Mouse (Mus musculus): ENCODE measurements around the gene Ddx51. TPM values are rescaled to one million over a fixed set of nuclear protein-coding genes. Genes with fewer than 3 reads are reported as not detected.
A peak's percentile ranks its signal among the peaks of the same experiment; 100 is the strongest.

Ddx51 gene
- polyA plus RNA-seq, 1 experiment from 2014 or later: 43.1 TPM

DNA sequence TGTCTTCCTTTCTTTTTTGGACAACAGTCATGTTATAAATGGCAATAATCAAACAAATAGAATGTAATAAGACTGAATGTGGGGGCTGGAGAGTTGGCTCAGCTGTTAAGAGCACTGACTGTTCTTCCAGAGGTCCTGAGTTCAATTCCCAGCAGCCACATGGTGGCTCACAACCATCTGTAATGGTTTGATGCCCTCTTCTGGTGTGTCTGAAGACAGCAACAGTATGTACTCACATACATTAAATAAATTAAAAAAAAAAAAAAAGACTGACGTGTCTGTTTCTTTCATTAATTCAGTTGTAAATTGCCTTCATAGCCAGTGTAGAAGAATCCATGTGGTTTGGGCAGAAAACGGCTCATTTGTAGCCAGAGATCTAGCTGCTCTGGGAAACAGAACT lies 28.9 kb upstream of the Ddx51 start:
- no peak overlapping the region for H3K4me2 ChIP-seq
- peaks cover 11% of the 10 kb centered on the region for H3K4me1 ChIP-seq (replicated peaks)

DNA sequence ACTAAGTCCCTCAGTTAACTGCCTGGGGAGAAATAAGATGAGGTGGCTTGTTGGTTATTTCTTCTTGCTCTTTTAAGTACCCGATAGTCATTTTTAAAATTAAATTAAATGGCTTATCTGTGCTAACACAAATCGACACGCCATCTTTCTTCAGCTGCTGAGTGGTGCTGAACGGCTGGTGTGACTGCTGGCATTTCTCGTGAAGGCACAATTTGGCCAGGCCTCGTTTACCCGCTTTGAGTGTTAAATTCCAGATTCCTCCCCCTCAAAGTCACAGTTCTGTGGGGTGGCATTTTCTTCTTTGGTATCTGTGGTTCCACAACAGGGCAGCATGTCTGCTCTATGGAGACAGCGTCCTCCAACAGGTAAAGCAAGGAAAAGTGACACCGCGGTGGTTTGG lies 25.9 kb upstream of the Ddx51 start:
- Histone ChIP-seq H3K4me1 (replicated peaks) (peaks cover 11% of the 10 kb centered on the region), H3K4me2 (no peak overlapping the region), H3K4me3 (replicated peaks) (no peak overlapping the region), H3K27ac (no peak overlapping the region), H3K9ac (replicated peaks) (no peak overlapping the region), H3K9me3 (no peaks in the 10 kb centered on the region), H3K27me3 (peaks cover 2% of the 10 kb centered on the region; the same call in 1 of the 2 replicates), H3K36me3 (no peaks in the 10 kb centered on the region)
- ATAC-seq (ENCODE audit: insufficient number of reproducible peaks, insufficient read depth, low FRiP score, low TSS enrichment, low read depth): no peak
- 48% methylated on average over 10 of the region's 10 CpGs for WGBS

More for the DNA sequence above, 28.9 kb upstream of the Ddx51 start:
- Histone ChIP-seq H3K36me3 (no peaks in the 10 kb centered on the region), H3K9me3 (no peaks in the 10 kb centered on the region), H3K4me3 (replicated peaks) (no peak overlapping the region), H3K27ac (no peak overlapping the region), H3K9ac (replicated peaks) (no peak overlapping the region), H3K27me3 (peaks cover 2% of the 10 kb centered on the region; the same call in 1 of the 2 replicates)
- 58% methylated on average over 2 of the region's 2 CpGs for WGBS
- no peak for ATAC-seq (ENCODE audit: insufficient number of reproducible peaks, insufficient read depth, low FRiP score, low TSS enrichment, low read depth)

DNA sequence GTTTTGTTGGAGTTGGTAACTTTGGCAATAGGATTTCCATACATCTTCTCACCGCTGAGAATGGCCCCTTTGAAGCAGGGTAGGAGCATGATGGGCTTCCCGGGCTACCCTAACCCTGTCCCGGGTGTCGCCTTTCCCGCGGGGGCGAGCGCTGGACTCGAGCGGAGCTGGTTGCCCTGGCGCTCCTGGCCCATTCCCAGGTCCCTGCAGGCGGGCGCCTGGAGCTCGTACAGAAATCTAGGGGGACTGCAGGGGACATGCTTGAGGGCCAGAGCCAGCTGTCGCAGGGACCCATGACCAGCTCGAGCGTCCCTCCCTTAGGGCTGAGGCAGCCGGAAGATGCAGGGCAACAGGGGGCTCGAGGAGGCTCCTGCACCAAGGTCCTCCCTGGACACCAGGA lies 25.1 kb upstream of the Ddx51 start:
- Histone ChIP-seq H3K27ac (no peak overlapping the region), H3K4me2 (peak overlapping the region; percentile 44), H3K36me3 (no peaks in the 10 kb centered on the region), H3K9me3 (no peaks in the 10 kb centered on the region), H3K4me3 (replicated peaks) (peak overlapping the region; percentile 11; the same call in 1 of the 2 replicates), H3K4me1 (replicated peaks) (peaks cover 11% of the 10 kb centered on the region), H3K27me3 (peaks cover 2% of the 10 kb centered on the region; the same call in 1 of the 2 replicates), H3K9ac (replicated peaks) (peak overlapping the region; percentile 34; the same call in 1 of the 2 replicates)
- ATAC-seq (ENCODE audit: insufficient number of reproducible peaks, insufficient read depth, low FRiP score, low TSS enrichment, low read depth): no peak
- 17% methylated on average over 19 of the region's 19 CpGs for WGBS

DNA sequence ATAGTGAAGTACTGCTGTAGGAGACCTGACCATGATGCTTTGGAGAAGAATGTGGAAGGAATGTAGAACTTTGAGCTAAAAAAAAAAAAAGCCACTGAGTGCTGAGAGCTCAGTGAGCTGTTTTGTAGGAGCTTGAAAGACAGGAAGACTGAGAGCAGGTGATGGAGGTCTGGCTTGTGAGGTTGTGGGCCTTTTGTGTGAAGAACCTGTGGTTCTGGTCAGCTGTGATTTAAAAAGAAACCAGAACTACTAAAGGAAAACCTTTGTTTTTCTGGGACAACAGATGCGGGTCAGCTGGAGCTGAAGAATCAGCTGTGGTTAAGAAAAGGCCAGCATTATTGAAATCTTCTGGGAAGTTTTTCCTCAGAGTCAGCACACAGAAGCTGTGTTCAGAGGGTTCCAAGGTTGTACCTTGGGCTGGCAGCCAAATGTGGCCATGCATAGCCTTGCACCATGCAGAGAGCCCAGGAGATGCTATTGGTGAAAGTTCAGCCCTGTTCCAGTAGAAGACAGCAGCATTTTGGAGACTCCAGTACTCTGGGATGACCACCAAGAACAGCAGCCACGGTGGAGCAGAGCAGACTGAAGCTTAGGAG lies 23.6 kb upstream of the Ddx51 start:
- no peak for ATAC-seq (ENCODE audit: insufficient number of reproducible peaks, insufficient read depth, low FRiP score, low TSS enrichment, low read depth)
- WGBS: 72% methylated on average over 2 of the region's 2 CpGs
- H3K4me1 ChIP-seq (replicated peaks): peaks cover 11% of the 10 kb centered on the region

DNA sequence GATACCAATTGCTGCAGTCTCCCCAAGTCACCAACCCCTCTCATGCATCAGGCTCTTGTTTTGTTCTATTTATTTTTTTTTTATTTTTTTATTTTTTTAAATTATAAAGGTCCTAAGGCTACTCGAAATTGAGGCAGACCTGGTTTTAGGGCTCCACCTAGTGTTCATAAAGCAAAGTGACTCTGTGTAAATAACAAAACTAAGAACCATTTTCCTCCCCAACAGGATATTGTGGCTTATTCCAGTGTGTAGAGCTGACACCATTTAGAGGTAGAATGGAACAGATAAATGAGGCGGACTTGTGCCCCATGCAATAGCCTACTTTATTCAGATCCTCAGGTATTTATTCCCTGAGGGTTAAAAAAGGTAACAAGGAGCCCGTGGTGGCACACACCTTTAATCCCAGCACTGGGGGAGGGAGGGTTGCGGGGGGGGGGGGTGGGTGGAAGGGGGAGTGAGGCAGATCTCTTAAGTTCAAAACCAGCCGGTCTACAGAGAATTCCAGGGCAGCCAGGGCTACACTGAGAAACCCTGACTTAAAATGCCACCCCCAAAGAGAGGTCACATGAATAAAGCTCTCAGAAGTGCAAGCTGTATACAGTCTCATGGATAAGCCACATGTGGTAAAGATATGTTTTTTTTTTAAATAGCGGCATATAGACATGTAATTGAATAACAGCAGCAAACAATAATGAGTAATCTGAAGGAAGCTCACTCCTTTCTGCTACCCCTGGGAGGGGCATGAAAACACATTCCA lies 17.1 kb upstream of the Ddx51 start:
- no peaks in the 10 kb centered on the region for H3K36me3 ChIP-seq
- whole genome bisulfite sequencing: 44% methylated on average over 6 of the region's 6 CpGs
- ATAC-seq (ENCODE audit: insufficient number of reproducible peaks, insufficient read depth, low FRiP score, low TSS enrichment, low read depth): no peak
- no peak overlapping the region for H3K9ac ChIP-seq (replicated peaks)
- no peak overlapping the region for H3K27ac ChIP-seq
- no peaks in the 10 kb centered on the region; the same call in 1 of the 2 replicates for H3K4me1 ChIP-seq (replicated peaks)
- H3K4me3 ChIP-seq (replicated peaks): no peak overlapping the region
- H3K4me2 ChIP-seq: no peak overlapping the region
- H3K9me3 ChIP-seq: no peaks in the 10 kb centered on the region
- no peaks in the 10 kb centered on the region for H3K27me3 ChIP-seq

More for the DNA sequence above, 23.6 kb upstream of the Ddx51 start:
- H3K9ac ChIP-seq (replicated peaks): no peak overlapping the region
- H3K27ac ChIP-seq: no peak overlapping the region
- peaks cover 2% of the 10 kb centered on the region; the same call in 1 of the 2 replicates for H3K27me3 ChIP-seq
- H3K9me3 ChIP-seq: no peaks in the 10 kb centered on the region
- H3K36me3 ChIP-seq: no peaks in the 10 kb centered on the region
- no peak overlapping the region for H3K4me3 ChIP-seq (replicated peaks)
- H3K4me2 ChIP-seq: no peak overlapping the region

DNA sequence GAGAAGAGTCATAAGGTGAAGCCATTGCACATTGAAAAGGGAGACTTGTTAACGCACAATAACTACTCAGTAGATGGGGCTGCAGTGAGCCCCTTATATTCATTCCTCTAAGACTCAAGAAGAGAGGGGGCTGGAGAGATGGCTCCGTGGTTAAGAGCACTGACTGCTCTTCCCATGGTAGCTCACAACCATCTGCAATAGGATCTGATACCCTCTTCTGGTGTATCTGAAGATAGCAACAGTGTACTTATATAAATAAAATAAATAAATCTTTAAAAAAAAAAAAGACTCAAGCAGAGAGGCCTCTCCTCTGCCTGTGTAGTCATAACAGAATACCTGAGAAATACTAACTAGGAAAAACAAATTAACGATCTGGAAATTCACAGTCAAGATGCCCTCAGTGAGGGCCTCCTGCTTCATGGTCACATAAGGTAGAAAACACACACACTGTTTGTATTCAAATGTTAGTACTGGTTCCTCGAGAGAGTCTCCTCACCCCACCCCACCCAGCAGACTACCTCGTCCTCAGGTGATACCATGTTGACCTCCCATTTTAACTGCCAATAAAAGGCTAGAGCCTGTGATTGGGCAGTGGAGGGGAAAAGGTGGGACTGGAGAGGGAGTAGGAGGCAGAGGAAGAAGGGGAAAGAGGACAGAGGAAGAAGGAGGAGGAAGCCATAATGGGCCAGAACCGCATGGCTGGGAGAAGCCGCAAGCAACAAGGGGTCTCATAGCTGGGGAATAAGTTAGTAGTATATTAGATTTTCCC lies 14.8 kb upstream of the Ddx51 start:
- no peak overlapping the region for H3K4me3 ChIP-seq (replicated peaks)

DNA sequence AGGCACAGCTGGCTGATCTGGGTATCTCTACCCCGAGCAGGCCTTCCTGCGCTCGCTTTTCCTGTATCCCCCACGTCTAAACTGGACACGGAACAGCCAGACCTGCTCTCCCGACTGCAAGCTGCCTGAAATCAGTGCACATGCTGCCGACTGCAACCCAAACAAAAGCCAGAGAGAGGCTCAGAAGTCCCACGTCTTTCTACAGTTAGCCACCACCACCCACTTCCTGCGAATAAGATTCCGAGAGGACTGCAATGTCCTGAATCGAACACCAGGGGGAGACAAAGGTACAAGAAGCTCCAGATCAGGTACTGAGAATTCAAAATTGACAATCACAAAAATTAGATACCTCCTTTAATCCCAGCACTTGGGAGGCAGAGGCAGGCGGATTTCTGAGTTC lies 13.8 kb upstream of the Ddx51 start:
- Histone ChIP-seq H3K36me3 (no peaks in the 10 kb centered on the region), H3K4me1 (replicated peaks) (no peaks in the 10 kb centered on the region; the same call in 1 of the 2 replicates), H3K27me3 (no peaks in the 10 kb centered on the region), H3K27ac (no peak overlapping the region), H3K9me3 (no peaks in the 10 kb centered on the region), H3K9ac (replicated peaks) (peak overlapping the region; percentile 44; the same call in 1 of the 2 replicates), H3K4me3 (replicated peaks) (0 out of 2 replicates have a peak overlapping the region, but pooled peaks have one; percentile 19), H3K4me2 (peak overlapping the region; percentile 46)
- ATAC-seq (ENCODE audit: insufficient number of reproducible peaks, insufficient read depth, low FRiP score, low TSS enrichment, low read depth): 0 out of 2 replicates have a peak, but pooled peaks have one; percentile 20
- WGBS: 25% methylated on average over 12 of the region's 12 CpGs

More for the DNA sequence above, 14.8 kb upstream of the Ddx51 start:
- Histone ChIP-seq H3K36me3 (no peaks in the 10 kb centered on the region), H3K9me3 (no peaks in the 10 kb centered on the region), H3K27ac (no peak overlapping the region), H3K27me3 (no peaks in the 10 kb centered on the region), H3K4me2 (no peak overlapping the region), H3K9ac (replicated peaks) (no peak overlapping the region), H3K4me1 (replicated peaks) (no peaks in the 10 kb centered on the region; the same call in 1 of the 2 replicates)
- ATAC-seq (ENCODE audit: insufficient number of reproducible peaks, insufficient read depth, low FRiP score, low TSS enrichment, low read depth): no peak
- 78% methylated on average over 7 of the region's 7 CpGs for WGBS

DNA sequence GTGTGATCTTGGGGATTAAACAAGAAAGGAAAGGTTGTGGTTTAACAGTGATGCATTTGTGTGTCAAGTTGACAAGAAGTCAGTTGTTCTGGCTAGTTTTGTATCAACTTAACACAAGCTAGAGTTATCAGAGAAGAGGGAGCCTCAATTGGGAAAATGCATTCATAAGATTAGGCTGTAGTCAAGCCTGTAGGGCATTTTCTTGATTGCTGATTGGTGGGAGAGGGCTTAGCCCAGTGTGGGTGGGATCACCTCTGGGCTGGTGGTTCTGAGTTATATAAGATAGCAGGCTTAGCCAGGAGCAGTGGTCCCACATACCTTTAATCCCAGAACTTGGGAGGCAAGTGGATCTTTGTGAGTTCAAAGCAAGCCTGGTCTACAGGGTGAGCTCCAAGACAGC lies 6.9 kb upstream of the Ddx51 start:
- H3K9me3 ChIP-seq: no peaks in the 10 kb centered on the region
- H3K4me2 ChIP-seq: no peak overlapping the region
- H3K27me3 ChIP-seq: no peaks in the 10 kb centered on the region
- H3K4me3 ChIP-seq (replicated peaks): no peak overlapping the region
- H3K27ac ChIP-seq: no peak overlapping the region
- H3K36me3 ChIP-seq: peaks cover 61% of the 10 kb centered on the region
- no peaks in the 10 kb centered on the region for H3K4me1 ChIP-seq (replicated peaks)
- no peak for ATAC-seq (ENCODE audit: insufficient number of reproducible peaks, insufficient read depth, low FRiP score, low TSS enrichment, low read depth)
- H3K9ac ChIP-seq (replicated peaks): no peak overlapping the region

DNA sequence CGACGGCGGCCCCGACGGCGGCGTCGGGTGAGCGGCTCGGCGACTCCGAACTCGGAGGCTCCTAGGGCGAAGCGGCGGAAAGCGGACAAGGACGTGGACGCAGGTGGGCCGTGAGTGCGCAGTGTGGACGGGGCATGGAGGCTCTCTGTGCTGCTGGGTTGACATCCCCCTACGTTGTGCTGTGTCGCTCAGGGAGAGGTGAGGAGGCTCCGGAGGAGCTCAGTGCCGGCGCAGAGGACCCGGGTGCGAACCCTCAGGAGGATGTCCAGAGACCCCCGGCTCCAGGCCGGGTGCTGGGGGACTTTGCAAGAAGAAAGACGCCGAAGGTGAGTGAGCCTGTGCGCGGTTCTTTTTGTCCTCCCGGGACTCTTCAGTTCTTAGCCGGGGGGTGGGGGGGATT lies 435 bp downstream of the Ddx51 start:
- Histone ChIP-seq H3K9ac (replicated peaks) (peak overlapping the region; percentile 83), H3K36me3 (peaks cover 73% of the 10 kb centered on the region), H3K4me1 (replicated peaks) (peaks cover 15% of the 10 kb centered on the region), H3K27me3 (no peaks in the 10 kb centered on the region), H3K27ac (0 out of 2 replicates have a peak overlapping the region, but pooled peaks have one; percentile 23), H3K4me3 (replicated peaks) (peak overlapping the region; percentile 94), H3K9me3 (no peaks in the 10 kb centered on the region), H3K4me2 (peak overlapping the region; percentile 93)
- no peak for ATAC-seq (ENCODE audit: insufficient number of reproducible peaks, insufficient read depth, low FRiP score, low TSS enrichment, low read depth)
- 2% methylated on average over 37 of the region's 37 CpGs for WGBS

DNA sequence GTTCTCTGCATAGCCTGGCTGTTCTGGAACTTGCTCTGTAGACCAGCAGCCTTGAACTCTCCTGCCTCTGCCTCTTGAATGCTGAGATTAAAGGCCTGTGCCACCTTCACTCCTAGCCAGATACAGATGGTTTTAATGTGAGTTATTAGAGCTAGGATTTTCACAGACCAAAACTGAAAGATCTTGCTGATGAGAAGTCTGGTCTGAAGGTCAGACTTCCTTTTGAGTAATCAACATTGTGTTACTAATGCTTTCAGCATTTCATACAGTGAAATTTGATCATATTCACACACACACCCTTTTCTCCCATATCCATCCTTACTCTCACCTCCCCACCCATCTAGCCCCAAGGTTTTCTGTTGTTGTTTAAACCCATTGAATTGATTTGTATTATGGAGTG lies 6.4 kb downstream of the Ddx51 start:
- H3K4me2 ChIP-seq: no peak overlapping the region
- no peak overlapping the region for H3K4me3 ChIP-seq (replicated peaks)
- peaks cover 90% of the 10 kb centered on the region for H3K36me3 ChIP-seq
- no peaks in the 10 kb centered on the region for H3K9me3 ChIP-seq
- no peak overlapping the region for H3K27ac ChIP-seq
- H3K9ac ChIP-seq (replicated peaks): no peak overlapping the region
- H3K27me3 ChIP-seq: no peaks in the 10 kb centered on the region
- no peak for ATAC-seq (ENCODE audit: insufficient number of reproducible peaks, insufficient read depth, low FRiP score, low TSS enrichment, low read depth)
- H3K4me1 ChIP-seq (replicated peaks): no peaks in the 10 kb centered on the region

DNA sequence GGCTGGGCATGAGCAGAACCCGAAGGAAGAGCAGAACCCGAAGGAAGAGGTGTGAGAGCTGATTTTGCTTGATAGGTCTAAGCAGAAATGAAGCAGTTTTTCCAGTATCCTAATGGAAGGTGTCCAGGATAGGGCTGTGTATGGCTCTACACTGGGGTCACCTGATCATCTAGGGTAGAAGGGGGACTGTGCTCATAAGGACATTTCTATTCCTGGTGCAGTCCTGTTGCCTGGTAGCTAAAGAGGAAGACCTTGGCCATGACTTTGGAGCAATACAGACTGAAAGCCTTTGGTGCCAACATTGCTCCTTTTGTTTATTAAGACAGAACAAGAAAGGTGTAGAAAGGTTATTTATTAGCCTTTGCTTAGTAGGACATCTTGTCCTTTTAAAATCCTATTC lies 10.8 kb downstream of the Ddx51 start:
- no peak overlapping the region for H3K4me3 ChIP-seq (replicated peaks)
- no peak overlapping the region for H3K9ac ChIP-seq (replicated peaks)
- H3K4me2 ChIP-seq: no peak overlapping the region
- H3K36me3 ChIP-seq: peaks cover 90% of the 10 kb centered on the region
- no peak for ATAC-seq (ENCODE audit: insufficient number of reproducible peaks, insufficient read depth, low FRiP score, low TSS enrichment, low read depth)
- no peaks in the 10 kb centered on the region for H3K4me1 ChIP-seq (replicated peaks)
- no peak overlapping the region for H3K27ac ChIP-seq
- H3K27me3 ChIP-seq: no peaks in the 10 kb centered on the region
- H3K9me3 ChIP-seq: no peaks in the 10 kb centered on the region
- WGBS: 91% methylated on average over 2 of the region's 2 CpGs

All from limb, embryonic 12.5 days (tissue).